Mouse (Mus musculus) G1E (cell line): ENCODE data around the gene Dusp5.

Experiments
- CTCF ChIP-seq: IDR thresholded peaks from 2 replicates; pipeline ENCODE4 v1.5.1; 2012; ENCODE audit warnings: low read depth, low read length, inconsistent platforms, mixed read lengths
- GATA1 ChIP-seq: IDR thresholded peaks from 2 replicates; pipeline ENCODE4 v1.6.1; 2012; ENCODE audit warnings: borderline replicate concordance, low read length, inconsistent platforms, mixed read lengths

DNA sequence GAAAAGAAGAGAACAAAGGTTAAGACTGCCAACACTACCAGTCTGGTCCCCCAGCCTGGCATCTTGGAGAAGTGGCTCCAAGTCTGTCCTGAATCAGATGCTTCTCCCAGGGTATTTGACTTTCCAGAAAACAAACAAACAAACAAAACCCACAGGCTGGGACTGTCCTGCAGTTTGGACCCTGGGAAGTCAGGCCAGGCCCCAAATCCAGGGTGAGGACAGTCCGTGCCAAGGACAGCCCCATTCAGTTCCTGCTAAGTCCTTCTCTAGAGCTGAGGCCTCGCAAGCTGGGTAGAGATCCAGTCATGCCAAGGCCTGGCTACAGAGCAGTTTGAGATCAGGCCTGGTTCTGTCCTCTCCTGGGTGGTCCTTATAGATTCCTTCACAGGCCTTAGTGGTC, 27.1 kb upstream of the Dusp5 start:
- TF ChIP-seq GATA1 (no peak), CTCF (no peak)
